Mouse (Mus musculus): Measurements from ENCODE around the gene Traf6.

Traf6 gene

GRCm38 (mm10) chr2:101679164-101679784 lies 1.0 kb downstream of the Traf6 start:
- TF ChIP-seq GATA4 (IDR thresholded peaks at IDR 0.05; ENCODE audit: insufficient replicate concordance, low read length) = no peak

DNA sequence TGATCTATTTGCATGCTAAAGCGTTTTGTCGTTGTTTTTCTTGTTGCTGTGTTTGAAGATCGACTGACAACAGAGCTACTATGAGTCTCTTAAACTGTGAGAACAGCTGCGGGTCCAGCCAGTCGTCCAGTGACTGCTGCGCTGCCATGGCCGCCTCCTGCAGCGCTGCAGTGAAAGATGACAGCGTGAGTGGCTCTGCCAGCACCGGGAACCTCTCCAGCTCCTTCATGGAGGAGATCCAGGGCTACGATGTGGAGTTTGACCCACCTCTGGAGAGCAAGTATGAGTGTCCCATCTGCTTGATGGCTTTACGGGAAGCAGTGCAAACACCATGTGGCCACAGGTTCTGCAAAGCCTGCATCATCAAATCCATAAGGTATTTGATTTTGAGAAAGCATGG lies 6.2 kb downstream of the Traf6 start:
- no peak for TF ChIP-seq GATA4 (IDR thresholded peaks at IDR 0.05; ENCODE audit: insufficient replicate concordance, low read length)

DNA sequence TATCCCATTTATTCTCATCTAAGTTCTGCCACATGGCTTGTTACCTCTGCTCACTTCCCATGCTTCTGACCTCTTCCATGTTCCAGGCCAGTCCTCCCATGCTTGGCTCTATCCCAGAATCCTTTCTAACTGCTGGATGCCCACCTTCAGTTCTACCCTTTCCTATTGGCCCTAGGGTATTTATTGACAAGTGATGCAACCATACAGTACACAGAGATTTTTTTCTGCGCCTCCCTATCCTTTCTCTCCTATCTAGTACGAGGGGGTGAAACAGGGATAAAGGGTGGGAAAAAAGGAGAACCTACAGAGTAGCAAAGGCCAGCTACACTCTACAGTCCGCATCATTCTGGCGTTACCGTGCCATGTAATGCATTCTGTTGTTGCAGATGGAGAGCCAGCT lies 9.8 kb downstream of the Traf6 start:
- no peak for TF ChIP-seq GATA4 (IDR thresholded peaks at IDR 0.05; ENCODE audit: insufficient replicate concordance, low read length)

GRCm38 (mm10) chr2:101690252-101690827 lies 12.1 kb downstream of the Traf6 start:
- no peak for TF ChIP-seq GATA4 (IDR thresholded peaks at IDR 0.05; ENCODE audit: insufficient replicate concordance, low read length)

DNA sequence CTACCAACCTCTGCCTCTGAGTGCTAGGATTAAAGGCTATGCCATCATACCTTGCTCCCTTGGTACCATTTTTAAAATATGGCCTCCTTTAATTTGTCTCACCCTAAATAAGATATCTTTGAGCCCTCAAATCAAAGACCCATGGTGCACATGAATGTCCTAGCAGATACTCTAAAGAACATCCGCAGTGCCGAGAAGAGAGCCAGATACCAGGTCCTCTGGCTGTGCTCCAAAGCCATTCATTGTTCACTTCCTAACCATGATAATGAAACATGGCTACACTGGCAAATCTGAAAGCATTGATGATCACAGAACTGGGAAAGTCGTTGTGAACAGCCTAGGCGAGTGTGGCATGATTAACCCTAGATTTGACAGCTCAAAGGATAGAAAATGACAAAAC lies 14.8 kb downstream of the Traf6 start:
- peak; percentile 56; the same call in 1 of the 2 replicates for TF ChIP-seq GATA4 (IDR thresholded peaks at IDR 0.05; ENCODE audit: insufficient replicate concordance, low read length)

DNA sequence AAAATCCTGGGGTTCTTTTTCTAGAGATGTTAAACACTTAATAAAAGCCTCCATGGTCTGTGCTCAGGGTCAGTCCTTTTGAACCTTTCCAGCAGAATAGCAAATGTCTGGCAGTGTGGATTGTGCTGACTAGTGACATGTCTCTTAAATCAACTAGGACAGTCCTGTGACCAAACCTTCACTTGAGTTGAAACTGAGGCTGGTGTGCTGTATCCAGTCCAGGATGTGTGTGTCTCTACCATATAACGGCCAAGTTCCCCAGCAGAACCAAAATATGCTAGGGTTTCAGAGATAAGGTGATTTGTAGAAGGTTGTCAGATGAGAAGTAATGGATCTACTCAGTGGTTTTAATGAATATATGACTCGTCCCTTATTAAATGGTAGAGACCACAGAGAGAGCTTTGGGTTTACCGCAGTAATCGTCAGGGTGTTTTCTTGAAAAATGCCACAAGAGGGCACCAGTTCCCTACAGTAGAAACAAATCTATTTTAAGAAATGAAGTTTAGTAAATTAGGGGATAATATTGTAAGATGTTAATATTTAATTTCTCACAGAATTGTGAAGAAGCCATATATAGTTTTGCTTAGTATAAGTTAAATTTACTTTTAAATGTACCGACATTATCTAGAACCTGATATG lies 15.5 kb downstream of the Traf6 start:
- TF ChIP-seq GATA4 (IDR thresholded peaks at IDR 0.05; ENCODE audit: insufficient replicate concordance, low read length) = no peak

- no peak for TF ChIP-seq GATA4 (IDR thresholded peaks at IDR 0.05; ENCODE audit: insufficient replicate concordance, low read length)
Observed at GRCm38 (mm10) chr2:101695584-101695983, 17.4 kb downstream of the Traf6 start.

DNA sequence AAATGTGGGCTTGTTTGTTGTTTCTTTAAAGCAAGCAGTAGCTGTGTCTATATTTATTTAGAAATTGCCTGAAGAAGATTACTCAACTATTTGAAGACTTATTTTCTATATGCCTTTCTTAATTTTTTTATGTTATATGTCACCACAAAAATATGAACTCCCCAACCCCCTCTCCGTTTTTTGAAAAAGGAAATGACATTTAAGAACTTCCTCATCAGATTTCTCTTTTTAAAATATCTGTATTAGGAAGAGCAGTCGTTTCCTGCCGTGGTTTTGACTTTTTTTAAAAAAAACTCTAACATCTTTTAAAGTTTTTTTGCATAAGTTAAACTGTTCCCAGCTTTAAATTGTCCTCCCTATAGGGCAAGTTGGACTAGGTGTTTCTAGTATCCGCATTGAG lies 21.1 kb downstream of the Traf6 start:
- no peak for TF ChIP-seq GATA4 (IDR thresholded peaks at IDR 0.05; ENCODE audit: insufficient replicate concordance, low read length)

- no peak for TF ChIP-seq GATA4 (IDR thresholded peaks at IDR 0.05; ENCODE audit: insufficient replicate concordance, low read length)
Observed at GRCm38 (mm10) chr2:101705941-101706485, 27.8 kb downstream of the Traf6 start.

- TF ChIP-seq GATA4 (IDR thresholded peaks at IDR 0.05; ENCODE audit: insufficient replicate concordance, low read length) = no peak
Observed at GRCm38 (mm10) chr2:101711608-101712007, 33.4 kb downstream of the Traf6 start.

DNA sequence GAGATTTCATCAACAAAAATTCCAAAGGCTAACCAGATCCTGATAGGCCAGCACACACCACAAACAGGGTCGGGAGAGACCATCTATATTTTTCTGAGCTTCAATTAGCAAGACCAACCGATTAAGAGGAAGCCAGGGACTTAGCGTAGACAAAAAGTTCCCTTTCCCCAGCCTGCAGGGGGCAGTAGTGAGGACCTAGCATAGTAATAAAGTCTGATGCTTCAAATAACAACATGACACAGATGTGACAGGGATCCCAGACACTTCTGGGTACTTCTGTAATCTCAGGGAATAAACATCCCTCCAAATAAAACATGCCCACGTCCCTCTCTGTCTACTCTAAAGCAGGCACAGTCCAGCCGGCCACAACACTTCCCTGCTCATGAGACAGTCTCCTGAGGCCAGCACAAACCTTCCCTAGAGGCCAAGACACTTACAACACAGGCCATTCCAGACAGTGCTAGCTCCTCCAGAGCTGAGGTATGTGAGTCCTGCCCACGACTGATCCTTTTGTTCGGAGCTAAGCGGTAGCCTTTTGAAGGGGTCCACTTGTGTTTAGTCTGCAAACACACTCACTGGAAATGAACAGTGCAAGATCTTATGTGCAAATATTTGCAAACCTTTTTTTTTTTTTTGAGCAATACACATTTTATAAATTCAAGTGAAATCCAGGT lies 37.6 kb downstream of the Traf6 start:
- TF ChIP-seq GATA4 (IDR thresholded peaks at IDR 0.05; ENCODE audit: insufficient replicate concordance, low read length) = no peak

GRCm38 (mm10) chr2:101717162-101717561 lies 38.9 kb downstream of the Traf6 start:
- no peak for TF ChIP-seq GATA4 (IDR thresholded peaks at IDR 0.05; ENCODE audit: insufficient replicate concordance, low read length)

- TF ChIP-seq GATA4 (IDR thresholded peaks at IDR 0.05; ENCODE audit: insufficient replicate concordance, low read length) = no peak
Observed at GRCm38 (mm10) chr2:101721835-101722234, 43.6 kb downstream of the Traf6 start.

GRCm38 (mm10) chr2:101722370-101723332 lies 44.4 kb downstream of the Traf6 start:
- no peak for TF ChIP-seq GATA4 (IDR thresholded peaks at IDR 0.05; ENCODE audit: insufficient replicate concordance, low read length)

Data from liver, adult (tissue).